Mouse (Mus musculus): ENCODE measurements at regions not wholly inside any gene's neighbourhood (a gene's known extent, or its start where the extent isn't known, plus 50 kb on each side); places are given as distances from the start of the nearest gene placed in this dataset.
"Not testable (repeated sequence)": the region's sequence is repeated elsewhere in the genome, so short reads cannot be mapped to it uniquely, and the experiment has no call there.

- H3K4me3 ChIP-seq, result no peak overlapping the region
- DNase-seq (ENCODE audit: extremely low spot score in 1 of 2, low spot score in 2 of 2), result no peak
- no peak overlapping the region for H3K27ac ChIP-seq
- TF ChIP-seq CTCF (IDR thresholded peaks at IDR 0.05), result no peak
- intact Hi-C loops (cut with DNase I), result no loop called here
These were observed 424.9 kb upstream of the Fign start for GRCm38 (mm10) chr2:64522722-64523121.

- TF ChIP-seq CTCF (IDR thresholded peaks at IDR 0.05), result no peak
- Histone ChIP-seq H3K4me3 (no peak overlapping the region), H3K27ac (no peak overlapping the region)
- intact Hi-C loops (cut with DNase I), result no loop called here
- no peak for DNase-seq (ENCODE audit: extremely low spot score in 1 of 2, low spot score in 2 of 2)
These were observed 424.4 kb upstream of the Fign start for GRCm38 (mm10) chr2:64522233-64522632.

GRCm38 (mm10) chr2:64495725-64496124 lies 397.9 kb upstream of the Fign start:
- intact Hi-C loops (cut with DNase I), result no loop called here
- H3K27ac ChIP-seq, result no peak overlapping the region
- H3K4me3 ChIP-seq, result no peak overlapping the region
- no peak for TF ChIP-seq CTCF (IDR thresholded peaks at IDR 0.05)
- DNase-seq (ENCODE audit: extremely low spot score in 1 of 2, low spot score in 2 of 2), result no peak

- intact Hi-C loops (cut with DNase I), result no loop called here
- no peak for TF ChIP-seq CTCF (IDR thresholded peaks at IDR 0.05)
- no peak for DNase-seq (ENCODE audit: extremely low spot score in 1 of 2, low spot score in 2 of 2)
- Histone ChIP-seq H3K27ac (no peak overlapping the region), H3K4me3 (no peak overlapping the region)
These were observed 368.7 kb upstream of the Fign start for GRCm38 (mm10) chr2:64466412-64466970.

- no peak for DNase-seq (ENCODE audit: extremely low spot score in 1 of 2, low spot score in 2 of 2)
- Histone ChIP-seq H3K27ac (no peak overlapping the region), H3K4me3 (no peak overlapping the region)
- no peak for TF ChIP-seq CTCF (IDR thresholded peaks at IDR 0.05)
- intact Hi-C loops (cut with DNase I), result no loop called here
These were observed 364.8 kb upstream of the Fign start for GRCm38 (mm10) chr2:64462466-64463114.

- TF ChIP-seq CTCF (IDR thresholded peaks at IDR 0.05), result no peak
- intact Hi-C loops (cut with DNase I), result no loop called here
These were observed 364.2 kb upstream of the Fign start for GRCm38 (mm10) chr2:64462041-64462440.

GRCm38 (mm10) chr2:64461636-64462035 lies 363.8 kb upstream of the Fign start:
- Histone ChIP-seq H3K27ac (no peak overlapping the region), H3K4me3 (no peak overlapping the region)
- no peak for DNase-seq (ENCODE audit: extremely low spot score in 1 of 2, low spot score in 2 of 2)
- no peak for TF ChIP-seq CTCF (IDR thresholded peaks at IDR 0.05)
- intact Hi-C loops (cut with DNase I), result no loop called here

More at GRCm38 (mm10) chr2:64462041-64462440, 364.2 kb upstream of the Fign start:
- H3K4me3 ChIP-seq, result no peak overlapping the region
- H3K27ac ChIP-seq, result no peak overlapping the region
- DNase-seq (ENCODE audit: extremely low spot score in 1 of 2, low spot score in 2 of 2), result no peak

GRCm38 (mm10) chr2:64458171-64458570 lies 360.3 kb upstream of the Fign start:
- Histone ChIP-seq H3K27ac (no peak overlapping the region), H3K4me3 (no peak overlapping the region)
- peak; percentile 56 for TF ChIP-seq CTCF (IDR thresholded peaks at IDR 0.05)
- no peak for DNase-seq (ENCODE audit: extremely low spot score in 1 of 2, low spot score in 2 of 2)
- intact Hi-C loops (cut with DNase I), result loop anchor here (5.0 kb wide), 2 partner anchors 756 to 941 kb away; no protein-coding TSS in a partner anchor

- Histone ChIP-seq H3K27ac (no peak overlapping the region), H3K4me3 (no peak overlapping the region)
- DNase-seq (ENCODE audit: extremely low spot score in 1 of 2, low spot score in 2 of 2), result no peak
- TF ChIP-seq CTCF (IDR thresholded peaks at IDR 0.05), result no peak
- intact Hi-C loops (cut with DNase I), result no loop called here
These were observed 354.9 kb upstream of the Fign start for GRCm38 (mm10) chr2:64452690-64453089.

GRCm38 (mm10) chr2:64451614-64452317 lies 353.9 kb upstream of the Fign start:
- DNase-seq (ENCODE audit: extremely low spot score in 1 of 2, low spot score in 2 of 2), result no peak
- no peak overlapping the region for H3K27ac ChIP-seq
- no peak overlapping the region for H3K4me3 ChIP-seq
- intact Hi-C loops (cut with DNase I), result no loop called here
- no peak for TF ChIP-seq CTCF (IDR thresholded peaks at IDR 0.05)

GRCm38 (mm10) chr2:64443171-64443570 lies 345.3 kb upstream of the Fign start:
- H3K4me3 ChIP-seq, result no peak overlapping the region
- no peak overlapping the region for H3K27ac ChIP-seq
- TF ChIP-seq CTCF (IDR thresholded peaks at IDR 0.05), result no peak
- intact Hi-C loops (cut with DNase I), result no loop called here
- DNase-seq (ENCODE audit: extremely low spot score in 1 of 2, low spot score in 2 of 2), result no peak

- Histone ChIP-seq H3K4me3 (no peak overlapping the region), H3K27ac (no peak overlapping the region)
- TF ChIP-seq CTCF (IDR thresholded peaks at IDR 0.05), result no peak
- intact Hi-C loops (cut with DNase I), result no loop called here
- no peak for DNase-seq (ENCODE audit: extremely low spot score in 1 of 2, low spot score in 2 of 2)
These were observed 343.1 kb upstream of the Fign start for GRCm38 (mm10) chr2:64440961-64441360.

GRCm38 (mm10) chr2:64417129-64417528 lies 319.3 kb upstream of the Fign start:
- intact Hi-C loops (cut with DNase I); H3K4me3 ChIP-seq; DNase-seq (ENCODE audit: extremely low spot score in 1 of 2, low spot score in 2 of 2); H3K27ac ChIP-seq: not testable (repeated sequence)
